In genomic region chr2:70661715-70662495, GRCm38 (mm10) we compare ENCODE assay signal across 8 mouse cellular contexts. TPM values are rescaled to one million over a fixed set of nuclear protein-coding genes. Genes with fewer than 3 reads are reported as not detected.
DNase-seq lines count a peak whose midpoint lies in the region; ATAC-seq and TF ChIP-seq lines count a peak whose summit lies in the region.

Gene Gm26558 (minus strand): TSS chr2:70662108.

- H3K9ac ChIP-seq in intestine, embryonic 16.5 days (ENCODE audit: low read depth, low read length): peak within 1 kb of the TSS; percentile 96

- no peaks in the 10 kb centered on the region for H3K9me3 ChIP-seq in intestine, embryonic 16.5 days (ENCODE audit: control insufficient read depth, low read length)
- no peaks in the 10 kb centered on the region for H3K9me3 ChIP-seq in megakaryocyte, embryonic 14.5 days

- H3K4me1 ChIP-seq in thymus, adult 2 months (replicated peaks; ENCODE audit: control insufficient read depth, insufficient read depth, low read length): peaks cover 2% of the 10 kb centered on the region; the same call in 1 of the 2 replicates
- peaks cover 14% of the 10 kb centered on the region for H3K4me1 ChIP-seq in intestine, embryonic 16.5 days (ENCODE audit: control insufficient read depth, insufficient read depth, low read length)
- H3K4me1 ChIP-seq in megakaryocyte, embryonic 14.5 days: peaks cover 58% of the 10 kb centered on the region

- peak; percentile 11 to 29 for DNase-seq in adrenal gland, postnatal 36 days
- no peak for DNase-seq in adrenal gland, adult 18-20 months (ENCODE audit: low spot score in 2 of 2)
- peak; percentile 20 for DNase-seq in thymus, adult 2 months
- DNase-seq in thymus, postnatal 25 days: no peak
- no peak for DNase-seq in right cerebral cortex, postnatal 36 days (ENCODE audit: low spot score in 2 of 2)

- H3K4me3 ChIP-seq in thymus, adult 2 months (ENCODE audit: control insufficient read depth, insufficient read depth, low read length): peak within 1 kb of the TSS; percentile 79
- H3K4me3 ChIP-seq in intestine, embryonic 16.5 days (ENCODE audit: low read length): peak within 1 kb of the TSS; percentile 93
- H3K4me3 ChIP-seq in megakaryocyte, embryonic 14.5 days (replicated peaks): peak within 1 kb of the TSS; percentile 99

- no peak for TF ChIP-seq POLR2A in thymus, adult 2 months (IDR thresholded peaks at IDR 0.05; ENCODE audit: control insufficient read depth, extremely low read depth, insufficient read depth, low read length, poor library complexity)

- peak within 1 kb of the TSS; percentile 28 for H3K27ac ChIP-seq in thymus, adult 2 months (ENCODE audit: control insufficient read depth, insufficient read depth, low read length)
- H3K27ac ChIP-seq in intestine, embryonic 16.5 days (ENCODE audit: low read length): peak within 1 kb of the TSS; percentile 95

- no peaks in the 10 kb centered on the region for H3K36me3 ChIP-seq in thymus, adult 2 months (ENCODE audit: control insufficient read depth, insufficient read depth, low read length)
- no peaks in the 10 kb centered on the region for H3K36me3 ChIP-seq in intestine, embryonic 16.5 days (ENCODE audit: control insufficient read depth, insufficient read depth, low read length)
- H3K36me3 ChIP-seq in megakaryocyte, embryonic 14.5 days (replicated peaks; ENCODE audit: low read length): peaks cover 23% of the 10 kb centered on the region

- under 1% methylated on average over 54 of the region's 54 CpGs for WGBS in thymus, adult 2 months
- under 1% methylated on average over 54 of the region's 54 CpGs for WGBS in intestine, embryonic 16.5 days

- peak within 1 kb of the TSS; percentile 76 for H3K4me2 ChIP-seq in intestine, embryonic 16.5 days (ENCODE audit: low read depth, low read length)

- no peak for TF ChIP-seq CTCF in thymus, adult 2 months (IDR thresholded peaks at IDR 0.05; ENCODE audit: borderline replicate concordance, control insufficient read depth, extremely low read depth, insufficient read depth, low read length, poor library complexity)

- H3K27me3 ChIP-seq in thymus, adult 2 months (ENCODE audit: control insufficient read depth, insufficient read depth, low read length): no peaks in the 10 kb centered on the region; the same call in 1 of the 2 replicates
- no peaks in the 10 kb centered on the region for H3K27me3 ChIP-seq in intestine, embryonic 16.5 days (replicated peaks; ENCODE audit: control insufficient read depth, insufficient read depth, low read length)
- H3K27me3 ChIP-seq in megakaryocyte, embryonic 14.5 days (replicated peaks): peaks cover 11% of the 10 kb centered on the region

- ATAC-seq in erythroid progenitor cell, adult 5-6 weeks (replicated peaks; ENCODE audit: low FRiP score, poor library complexity, severe bottlenecking): peak; percentile 60
- peak; percentile 82 for ATAC-seq in intestine, embryonic 16.5 days

RNA-seq across cellular contexts. Expression of gene Gm26558, which starts in this region (rescaled TPM):
- total RNA-seq in adrenal gland, postnatal 36 days (2021): under 1 TPM; 0.36 to 0.66 TPM
- total RNA-seq in adrenal gland, adult 18-20 months (2021): 1 to 10 TPM in 1 of 2 experiments, not detected in 1; 1.1 TPM
- 0.20 TPM in 1 of 2 replicates, not detected in the other for polyA plus RNA-seq in thymus, adult 2 months (2012; rRNA removed)
- not detected in 2 replicates for total RNA-seq in erythroid progenitor cell, adult 5-6 weeks (2015; ENCODE audit: low replicate concordance)
- not detected in 2 replicates for total RNA-seq in erythroid progenitor cell, adult 5-6 weeks (2017; ENCODE audit: low replicate concordance)
- 2.5 and 3.0 TPM in 2 replicates for polyA plus RNA-seq in intestine, embryonic 16.5 days (2015; fragmentation: Nextera tagmentation; extraction: Ambion mirVana)
- polyA plus RNA-seq in megakaryocyte, embryonic 14.5 days (2012; ENCODE audit: insufficient read depth, low replicate concordance): 3.1 and 16.9 TPM in 2 replicates

Comparison
In these comparisons a context has a peak if more than half of its experiments do, and no peak if none do; other contexts are left out.
1. Peak in DNase-seq in adrenal gland, postnatal 36 days; RNA of the gene not detected or under 1 TPM.
2. Peak in DNase-seq, H3K4me3 ChIP-seq and H3K27ac ChIP-seq in thymus, adult 2 months; RNA of the gene not detected or under 1 TPM.
3. Peak in ATAC-seq in erythroid progenitor cell, adult 5-6 weeks; RNA of the gene not detected or under 1 TPM.